Mouse (Mus musculus): ENCODE results near the gene Pole4. TPM values are rescaled to one million over a fixed set of nuclear protein-coding genes. Genes with fewer than 3 reads are reported as not detected.
"Not testable (repeated sequence)": the region's sequence is repeated elsewhere in the genome, so short reads cannot be mapped to it uniquely, and the experiment has no call there.

Pole4 gene
- polyA plus RNA-seq, 1 experiment from 2014 or later = 50.5 TPM

DNA sequence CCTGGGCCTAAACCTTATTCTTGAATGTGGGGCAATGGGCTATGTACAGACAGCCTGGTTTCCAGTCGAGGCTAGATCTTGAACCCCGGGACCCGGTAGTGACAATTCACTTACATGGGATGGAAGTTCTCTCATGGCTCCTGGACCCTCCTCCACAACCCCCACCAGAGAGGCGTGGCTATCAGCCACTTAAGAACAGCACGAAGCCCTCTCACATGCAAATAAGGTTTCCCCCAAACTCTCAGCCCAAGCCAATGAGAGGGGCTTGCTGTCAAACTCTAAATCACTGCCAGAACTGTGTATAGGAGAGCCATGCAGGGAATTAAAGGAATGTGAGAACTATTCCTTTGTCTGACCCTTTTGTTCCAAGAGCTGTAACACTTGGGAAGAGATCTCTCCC lies 16.6 kb downstream of the Pole4 start:
- not testable (repeated sequence) for ATAC-seq (ENCODE audit: insufficient read depth); H3K4me1 ChIP-seq (replicated peaks); H3K4me2 ChIP-seq; H3K9ac ChIP-seq; H3K27me3 ChIP-seq; H3K36me3 ChIP-seq (replicated peaks); H3K9me3 ChIP-seq (replicated peaks); H3K4me3 ChIP-seq (replicated peaks); H3K27ac ChIP-seq (replicated peaks)
- WGBS (ENCODE audit: insufficient replicate concordance) = 59% methylated on average over 5 of the region's 5 CpGs

- Histone ChIP-seq H3K4me2 (no peak overlapping the region), H3K9ac (no peak overlapping the region), H3K4me1 (replicated peaks) (no peaks in the 10 kb centered on the region), H3K27ac (replicated peaks) (no peak overlapping the region), H3K36me3 (replicated peaks) (no peaks in the 10 kb centered on the region), H3K4me3 (replicated peaks) (no peak overlapping the region), H3K27me3 (no peaks in the 10 kb centered on the region), H3K9me3 (replicated peaks) (no peaks in the 10 kb centered on the region)
- no peak for ATAC-seq (ENCODE audit: insufficient read depth)
Measured at GRCm38 (mm10) chr6:82684136-82684535, 21.0 kb downstream of the Pole4 start.

DNA sequence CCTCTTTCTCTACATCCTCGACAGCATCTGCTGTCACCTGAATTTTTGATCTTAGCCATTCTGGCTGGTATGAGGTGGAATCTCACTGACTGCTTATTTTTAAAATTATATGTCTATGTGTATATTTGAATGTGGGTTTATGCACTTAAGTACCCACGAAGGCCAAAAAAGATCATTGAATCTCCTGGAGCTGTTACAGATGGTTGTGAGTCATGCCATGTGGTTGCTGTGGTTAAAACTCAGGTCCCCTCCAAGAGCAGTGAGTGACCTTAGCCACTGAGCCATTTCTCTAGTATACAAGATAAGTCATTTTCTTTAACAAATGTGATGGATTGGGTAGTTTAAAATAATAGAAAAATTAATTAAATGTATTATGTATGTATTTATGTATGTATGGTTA lies 25.9 kb downstream of the Pole4 start:
- not testable (repeated sequence) for H3K4me2 ChIP-seq; H3K27me3 ChIP-seq; H3K27ac ChIP-seq (replicated peaks); H3K36me3 ChIP-seq (replicated peaks); H3K9me3 ChIP-seq (replicated peaks); ATAC-seq (ENCODE audit: insufficient read depth); H3K4me3 ChIP-seq (replicated peaks); H3K4me1 ChIP-seq (replicated peaks); H3K9ac ChIP-seq
- 37% methylated on average over 2 of the region's 2 CpGs for WGBS (ENCODE audit: insufficient replicate concordance)

GRCm38 (mm10) chr6:82677629-82678028 lies 27.5 kb downstream of the Pole4 start:
- H3K4me3 ChIP-seq (replicated peaks); H3K9me3 ChIP-seq (replicated peaks); H3K4me1 ChIP-seq (replicated peaks); ATAC-seq (ENCODE audit: insufficient read depth); H3K4me2 ChIP-seq; H3K27ac ChIP-seq (replicated peaks); H3K36me3 ChIP-seq (replicated peaks); H3K27me3 ChIP-seq; H3K9ac ChIP-seq: not testable (repeated sequence)
- 54% methylated on average over 3 of the region's 3 CpGs for WGBS (ENCODE audit: insufficient replicate concordance)

GRCm38 (mm10) chr6:82666480-82666879 lies 38.7 kb downstream of the Pole4 start:
- H3K4me2 ChIP-seq = no peak overlapping the region
- ATAC-seq (ENCODE audit: insufficient read depth) = no peak
- H3K27me3 ChIP-seq = no peaks in the 10 kb centered on the region
- no peaks in the 10 kb centered on the region for H3K4me1 ChIP-seq (replicated peaks)
- no peaks in the 10 kb centered on the region for H3K9me3 ChIP-seq (replicated peaks)
- no peak overlapping the region for H3K4me3 ChIP-seq (replicated peaks)
- no peaks in the 10 kb centered on the region for H3K36me3 ChIP-seq (replicated peaks)
- no peak overlapping the region for H3K9ac ChIP-seq
- H3K27ac ChIP-seq (replicated peaks) = no peak overlapping the region

DNA sequence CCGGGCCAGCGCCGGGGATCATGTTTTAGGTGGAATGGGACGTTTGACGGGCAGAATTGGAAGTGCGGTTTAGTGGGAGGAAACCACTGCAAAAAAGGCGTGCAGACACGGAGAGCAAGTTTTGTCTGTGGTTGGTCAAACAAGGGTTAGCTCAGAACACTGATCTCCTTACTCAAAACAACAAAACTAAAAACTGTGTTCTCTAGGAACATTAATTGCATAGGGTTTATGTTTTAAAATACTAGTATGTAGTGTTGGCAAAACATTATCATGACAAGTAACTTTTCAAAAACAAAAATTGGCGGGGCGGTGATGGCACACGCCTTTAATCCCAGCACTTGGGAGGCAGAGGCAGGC lies 52.0 kb downstream of the Pole4 start:
- 26% methylated on average over 11 of the region's 11 CpGs for WGBS (ENCODE audit: insufficient replicate concordance)
- H3K36me3 ChIP-seq (replicated peaks) = peaks cover 10% of the 10 kb centered on the region; the same call in 1 of the 2 replicates
- H3K9ac ChIP-seq = peak overlapping the region; percentile 64
- no peak for ATAC-seq (ENCODE audit: insufficient read depth)
- H3K27ac ChIP-seq (replicated peaks) = peak overlapping the region; percentile 89
- peak overlapping the region; percentile 81 for H3K4me3 ChIP-seq (replicated peaks)
- H3K9me3 ChIP-seq (replicated peaks) = no peaks in the 10 kb centered on the region
- H3K27me3 ChIP-seq = no peaks in the 10 kb centered on the region
- peaks cover 23% of the 10 kb centered on the region for H3K4me1 ChIP-seq (replicated peaks)
- H3K4me2 ChIP-seq = peak overlapping the region; percentile 90

DNA sequence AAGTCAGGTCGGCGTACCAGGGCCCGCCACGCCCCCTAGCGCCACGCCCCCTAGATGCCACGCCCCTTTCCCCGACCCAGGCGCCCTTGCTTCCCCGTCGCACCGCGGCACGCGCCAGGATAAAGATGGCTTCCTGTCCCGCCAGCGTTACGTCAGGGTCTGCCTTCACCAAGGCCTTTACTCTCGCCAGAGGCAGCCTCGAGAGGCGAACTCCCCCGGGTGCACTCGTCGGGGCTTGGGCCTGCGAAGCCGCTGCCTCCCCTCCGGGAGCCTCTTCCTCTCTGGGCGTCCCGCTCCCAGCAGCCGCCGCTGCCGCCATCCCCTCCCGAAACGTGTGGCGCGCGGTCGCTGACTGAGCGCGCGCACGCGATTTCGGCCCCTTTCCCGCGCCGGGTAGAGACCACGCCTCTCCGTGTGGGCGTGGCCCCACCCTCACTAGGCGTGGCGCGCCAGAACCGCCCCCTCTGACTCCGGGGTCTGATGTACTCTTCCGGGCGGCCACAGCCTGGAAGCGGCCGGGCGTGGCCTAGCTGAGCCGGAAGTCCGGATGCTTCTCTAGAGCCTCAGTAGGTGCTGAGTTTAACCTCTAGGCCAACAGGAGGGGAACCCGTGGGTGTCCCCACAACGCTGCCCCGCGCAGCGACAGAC lies 52.5 kb downstream of the Pole4 start:
- Histone ChIP-seq H3K9me3 (replicated peaks) (no peaks in the 10 kb centered on the region), H3K9ac (peak overlapping the region; percentile 74), H3K36me3 (replicated peaks) (peaks cover 12% of the 10 kb centered on the region; the same call in 1 of the 2 replicates), H3K27ac (replicated peaks) (peak overlapping the region; percentile 89), H3K4me3 (replicated peaks) (peak overlapping the region; percentile 81), H3K27me3 (no peaks in the 10 kb centered on the region), H3K4me2 (peak overlapping the region; percentile 90), H3K4me1 (replicated peaks) (peaks cover 23% of the 10 kb centered on the region)
- ATAC-seq (ENCODE audit: insufficient read depth) = peak; percentile 94
- WGBS (ENCODE audit: insufficient replicate concordance) = under 1% methylated on average over 67 of the region's 67 CpGs

GRCm38 (mm10) chr6:82649096-82649495 lies 56.1 kb downstream of the Pole4 start:
- Histone ChIP-seq H3K27ac (replicated peaks) (no peak overlapping the region), H3K9ac (no peak overlapping the region), H3K4me3 (replicated peaks) (no peak overlapping the region), H3K9me3 (replicated peaks) (no peaks in the 10 kb centered on the region), H3K27me3 (no peaks in the 10 kb centered on the region), H3K36me3 (replicated peaks) (peaks cover 22% of the 10 kb centered on the region), H3K4me1 (replicated peaks) (peaks cover 23% of the 10 kb centered on the region), H3K4me2 (no peak overlapping the region)
- 74% methylated on average over 2 of the region's 2 CpGs for WGBS (ENCODE audit: insufficient replicate concordance)
- no peak for ATAC-seq (ENCODE audit: insufficient read depth)

- Histone ChIP-seq H3K9me3 (replicated peaks) (no peaks in the 10 kb centered on the region), H3K9ac (no peak overlapping the region), H3K4me3 (replicated peaks) (no peak overlapping the region), H3K27ac (replicated peaks) (no peak overlapping the region), H3K27me3 (no peaks in the 10 kb centered on the region), H3K4me1 (replicated peaks) (peaks cover 19% of the 10 kb centered on the region), H3K36me3 (replicated peaks) (peaks cover 22% of the 10 kb centered on the region), H3K4me2 (no peak overlapping the region)
- no peak for ATAC-seq (ENCODE audit: insufficient read depth)
- 86% methylated on average over 1 of the region's 1 CpGs for WGBS (ENCODE audit: insufficient replicate concordance)
Measured at GRCm38 (mm10) chr6:82647940-82648655, 57.1 kb downstream of the Pole4 start.

DNA sequence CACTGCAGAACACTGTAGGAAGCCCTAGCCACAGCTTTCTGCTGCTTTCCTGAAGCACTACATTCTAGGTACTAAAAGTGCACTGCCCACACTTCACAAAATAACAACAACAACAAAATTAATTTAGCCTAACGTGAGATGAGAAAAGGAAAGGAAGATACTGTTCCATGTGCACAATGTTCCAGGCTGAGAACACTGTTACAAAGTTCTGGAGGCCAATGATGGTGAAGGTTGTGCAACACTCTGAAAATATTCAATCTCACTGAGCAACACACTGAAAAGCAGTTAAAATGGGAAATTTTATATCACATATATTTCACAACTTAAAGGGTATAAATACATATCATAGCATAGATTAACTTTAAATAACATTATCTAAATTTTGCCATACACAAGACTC lies 58.2 kb downstream of the Pole4 start:
- H3K36me3 ChIP-seq (replicated peaks) = peaks cover 22% of the 10 kb centered on the region
- H3K4me3 ChIP-seq (replicated peaks) = no peak overlapping the region
- peaks cover 9% of the 10 kb centered on the region for H3K4me1 ChIP-seq (replicated peaks)
- no peak overlapping the region for H3K27ac ChIP-seq (replicated peaks)
- 75% methylated on average over 1 of the region's 1 CpGs for WGBS (ENCODE audit: insufficient replicate concordance)
- no peak for ATAC-seq (ENCODE audit: insufficient read depth)
- no peaks in the 10 kb centered on the region for H3K9me3 ChIP-seq (replicated peaks)
- H3K27me3 ChIP-seq = no peaks in the 10 kb centered on the region
- no peak overlapping the region for H3K4me2 ChIP-seq
- H3K9ac ChIP-seq = no peak overlapping the region

DNA sequence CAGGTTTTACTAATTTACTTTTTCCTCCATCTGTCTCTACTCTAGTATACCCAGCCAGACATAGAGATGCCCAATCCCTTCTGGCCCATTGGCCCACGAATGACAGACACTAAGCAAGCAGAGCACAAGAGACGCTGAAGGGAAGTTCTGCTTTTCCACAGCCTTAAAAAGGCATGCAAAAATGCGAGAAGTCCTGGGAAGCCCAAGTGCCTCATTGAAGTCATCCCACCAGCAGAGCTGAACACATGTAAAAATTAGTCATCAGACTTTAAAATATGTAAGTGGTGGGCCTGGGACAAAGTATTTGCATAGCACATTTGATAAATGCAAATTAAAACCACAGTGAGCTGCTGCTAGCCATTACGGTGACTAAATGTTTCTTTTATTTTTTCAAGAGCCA lies 65.1 kb downstream of the Pole4 start:
- ATAC-seq (ENCODE audit: insufficient read depth) = no peak
- H3K27ac ChIP-seq (replicated peaks) = no peak overlapping the region
- H3K4me2 ChIP-seq = no peak overlapping the region
- no peaks in the 10 kb centered on the region for H3K36me3 ChIP-seq (replicated peaks)
- no peaks in the 10 kb centered on the region for H3K9me3 ChIP-seq (replicated peaks)
- H3K9ac ChIP-seq = no peak overlapping the region
- 55% methylated on average over 4 of the region's 4 CpGs for WGBS (ENCODE audit: insufficient replicate concordance)
- no peaks in the 10 kb centered on the region for H3K27me3 ChIP-seq
- H3K4me3 ChIP-seq (replicated peaks) = no peak overlapping the region
- H3K4me1 ChIP-seq (replicated peaks) = no peaks in the 10 kb centered on the region

DNA sequence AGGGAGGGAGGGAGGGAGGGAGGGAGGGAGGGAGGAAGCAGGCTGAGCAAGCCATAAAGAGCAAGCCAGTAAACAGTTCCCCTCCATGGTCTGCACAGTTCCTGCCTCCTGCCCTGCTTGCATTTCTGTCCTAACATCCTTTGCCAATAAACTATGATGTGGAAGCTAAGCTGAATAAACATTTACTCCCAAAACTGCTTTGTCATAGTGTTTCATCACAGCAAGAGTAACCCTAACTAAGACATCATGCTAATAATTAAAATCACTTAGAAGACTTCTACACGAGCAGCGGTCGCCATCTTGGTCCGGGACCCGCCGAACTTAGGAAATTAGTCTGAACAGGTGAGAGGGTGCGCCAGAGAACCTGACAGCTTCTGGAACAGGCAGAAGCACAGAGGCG lies 79.8 kb downstream of the Pole4 start:
- not testable (repeated sequence) for H3K9me3 ChIP-seq (replicated peaks); ATAC-seq (ENCODE audit: insufficient read depth); H3K4me3 ChIP-seq (replicated peaks); H3K4me2 ChIP-seq; H3K27me3 ChIP-seq; H3K4me1 ChIP-seq (replicated peaks); H3K36me3 ChIP-seq (replicated peaks); H3K27ac ChIP-seq (replicated peaks); H3K9ac ChIP-seq
- WGBS (ENCODE audit: insufficient replicate concordance) = 90% methylated on average over 7 of the region's 8 CpGs

Data from liver, embryonic 15.5 days (tissue).